Mouse (Mus musculus): ENCODE measurements around the gene Pram1.

The Pram1 gene

GRCm38 (mm10) chr17:33669681-33670080 lies 31.8 kb downstream of the Pram1 start:
- DNase-seq (ENCODE audit: low spot score) = no peak

GRCm38 (mm10) chr17:33673837-33674236 lies 36.0 kb downstream of the Pram1 start:
- DNase-seq (ENCODE audit: low spot score) = no peak

GRCm38 (mm10) chr17:33675452-33675851 lies 37.6 kb downstream of the Pram1 start:
- DNase-seq (ENCODE audit: low spot score) = no peak

GRCm38 (mm10) chr17:33676086-33676485 lies 38.2 kb downstream of the Pram1 start:
- no peak for DNase-seq (ENCODE audit: low spot score)

- DNase-seq (ENCODE audit: low spot score) = no peak
Observed at GRCm38 (mm10) chr17:33678771-33679170, 40.9 kb downstream of the Pram1 start.

GRCm38 (mm10) chr17:33681767-33682166 lies 43.9 kb downstream of the Pram1 start:
- no peak for DNase-seq (ENCODE audit: low spot score)

GRCm38 (mm10) chr17:33684671-33685231 lies 46.9 kb downstream of the Pram1 start:
- DNase-seq (ENCODE audit: low spot score) = peak; percentile 81

- peak; percentile 98 for DNase-seq (ENCODE audit: low spot score)
Observed at GRCm38 (mm10) chr17:33685249-33685653, 47.4 kb downstream of the Pram1 start.

- DNase-seq (ENCODE audit: low spot score) = no peak
Observed at GRCm38 (mm10) chr17:33686760-33687159, 48.9 kb downstream of the Pram1 start, which contains the start of gene Hnrnpm. Gene Hnrnpm, minus strand, starts transcription at chr17:33686860.
